16 mouse cellular contexts compared by ENCODE assay signal in genomic region chr8:124935116-124935515, GRCm38 (mm10).
"Had no signal": no experiment of that assay in that cellular context is flagged by ENCODE, and none has a peak within 500 bp of the region (broad histone marks: within the 10 kb centered on the region; RNA-seq: fewer than 3 reads in every experiment).

No protein-coding gene starts in this region.

- DNase-seq: kidney, postnatal 14 days; kidney, postnatal 4 days; left cerebral cortex, postnatal 4 days; liver, postnatal 0 days; lung, embryonic 14.5 days; lung, postnatal 14 days; midbrain, embryonic 14.5 days; thymus, adult 2 months; thymus, postnatal 14 days; thymus, postnatal 4 days had no signal

- H3K9me3 ChIP-seq: limb, embryonic 15.5 days had no signal

- ATAC-seq: liver, postnatal 0 days had no signal

- H3K4me2 ChIP-seq: limb, embryonic 12.5 days; limb, embryonic 15.5 days; liver, embryonic 11.5 days; lung, embryonic 14.5 days; midbrain, embryonic 11.5 days had no signal

- H3K27me3 ChIP-seq: limb, embryonic 12.5 days; limb, embryonic 15.5 days had no signal

- H3K4me1 ChIP-seq: limb, embryonic 12.5 days had no signal

- H3K9ac ChIP-seq: limb, embryonic 12.5 days; limb, embryonic 15.5 days; liver, embryonic 14.5 days; liver, postnatal 0 days; lung, embryonic 14.5 days had no signal

- H3K27ac ChIP-seq: limb, embryonic 12.5 days; limb, embryonic 15.5 days; liver, embryonic 14.5 days; stomach, postnatal 0 days had no signal

- H3K4me3 ChIP-seq: limb, embryonic 12.5 days; limb, embryonic 15.5 days had no signal
